Mouse (Mus musculus) liver, embryonic 14.5 days (tissue): ENCODE data around the gene Sox8.

Experiments
- CTCF ChIP-seq: IDR thresholded peaks from 2 replicates; pipeline ENCODE4 v1.5.1; 2016; ENCODE audit warnings: antibody characterized with exemption, low read depth, control low read depth
- EP300 ChIP-seq: IDR thresholded peaks from 2 replicates; pipeline ENCODE4 v1.6.1; 2016; ENCODE audit warnings: antibody characterized with exemption, low read depth

DNA sequence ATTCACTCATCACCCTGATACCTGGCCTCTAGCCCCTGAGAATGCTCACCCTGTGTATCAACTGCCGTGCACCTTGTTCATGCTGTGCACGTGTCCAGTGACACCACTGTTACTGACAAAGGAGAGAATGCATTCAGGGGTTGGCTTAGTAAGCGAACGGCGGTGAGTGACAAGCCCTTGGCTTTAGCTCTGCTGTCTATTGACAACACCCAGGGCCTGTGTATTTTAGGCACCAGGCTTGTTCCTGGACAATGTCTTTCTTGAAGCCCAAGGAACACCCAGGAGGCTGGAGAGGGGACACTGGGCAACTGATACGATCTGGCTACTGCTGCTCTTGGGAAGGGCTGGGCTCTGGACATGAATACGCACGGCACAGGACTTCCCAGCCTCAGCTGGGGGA, 11.6 kb upstream of the Sox8 start:
- no peak for TF ChIP-seq CTCF
- no peak for TF ChIP-seq EP300
